In the genomic region with DNA sequence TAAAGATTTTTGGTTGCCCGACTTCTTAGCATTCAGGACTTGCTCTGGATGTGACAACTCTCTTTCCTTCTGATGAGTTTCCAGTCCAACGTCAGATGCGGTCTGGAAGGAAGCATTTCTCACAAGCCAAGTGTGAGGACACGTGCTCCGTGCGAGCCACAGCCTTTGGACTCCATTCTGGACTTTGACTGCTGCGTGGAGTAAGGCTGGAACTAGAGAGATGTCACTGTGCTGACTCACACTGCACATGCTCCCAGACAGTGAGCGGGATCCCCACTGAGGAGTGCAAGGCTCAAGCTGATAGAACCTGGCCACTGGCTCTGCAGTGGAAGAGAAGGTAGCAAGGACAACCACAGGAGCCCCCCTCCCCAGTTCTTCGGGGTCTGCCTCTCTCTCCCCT, we compare ENCODE assay signal across 11 mouse cellular contexts. TPM values are rescaled to one million over a fixed set of nuclear protein-coding genes. Genes with fewer than 3 reads are reported as not detected.
DNase-seq lines count a peak whose midpoint lies in the region; ATAC-seq and TF ChIP-seq lines count a peak whose summit lies in the region.
"Had no signal": no experiment of that assay in that cellular context is flagged by ENCODE, and none has a peak within 500 bp of the region (broad histone marks: within the 10 kb centered on the region; RNA-seq: fewer than 3 reads in every experiment).

No protein-coding gene starts in this region.

- H3K4me2 ChIP-seq in heart, embryonic 11.5 days, result peak overlapping the region; percentile 46
- peak overlapping the region; percentile 68 for H3K4me2 ChIP-seq in liver, embryonic 14.5 days (ENCODE audit: low read depth)
- no peak overlapping the region for H3K4me2 ChIP-seq in midbrain, embryonic 15.5 days
- H3K4me2 ChIP-seq: embryonic facial prominence, embryonic 15.5 days; limb, embryonic 13.5 days had no signal

- H3K4me1 ChIP-seq in heart, embryonic 11.5 days (ENCODE audit: control insufficient read depth, insufficient read depth, low read length), result peaks cover 16% of the 10 kb centered on the region
- H3K4me1 ChIP-seq in embryonic facial prominence, embryonic 10.5 days, result no peaks in the 10 kb centered on the region
- H3K4me1 ChIP-seq in kidney, adult 2 months (ENCODE audit: control insufficient read depth, insufficient read depth, low read length), result peaks cover 7% of the 10 kb centered on the region; the same call in 1 of the 2 replicates
- H3K4me1 ChIP-seq in liver, embryonic 14.5 days (replicated peaks; ENCODE audit: control insufficient read depth in 2 of 2, insufficient read depth in 2 of 2, low read length in 1 of 2), result peaks cover 60 to 75% of the 10 kb centered on the region in 2 experiments
- H3K4me1 ChIP-seq in midbrain, embryonic 15.5 days, result no peaks in the 10 kb centered on the region
- H3K4me1 ChIP-seq: embryonic facial prominence, embryonic 15.5 days had no signal

- DNase-seq in heart, adult 9 months (ENCODE audit: low spot score in 2 of 2), result no peak
- DNase-seq in embryonic facial prominence, embryonic 10.5 days (ENCODE audit: low spot score), result no peak
- DNase-seq in kidney, adult 2 months, result peak; percentile 96
- no peak for DNase-seq in liver, embryonic 14.5 days (ENCODE audit: low read depth in 3 of 3, low spot score in 3 of 3)
- DNase-seq in testis, postnatal 14 days (ENCODE audit: low spot score), result no peak

- H3K36me3 ChIP-seq in heart, embryonic 11.5 days (ENCODE audit: control insufficient read depth, insufficient read depth, low read length), result no peaks in the 10 kb centered on the region
- H3K36me3 ChIP-seq in embryonic facial prominence, embryonic 10.5 days (replicated peaks), result no peaks in the 10 kb centered on the region
- H3K36me3 ChIP-seq in kidney, adult 2 months (ENCODE audit: control insufficient read depth, insufficient read depth, low read length), result no peaks in the 10 kb centered on the region
- no peaks in the 10 kb centered on the region for H3K36me3 ChIP-seq in liver, embryonic 14.5 days (replicated peaks; ENCODE audit: control insufficient read depth, insufficient read depth, low read depth)
- H3K36me3 ChIP-seq in midbrain, embryonic 15.5 days (replicated peaks), result no peaks in the 10 kb centered on the region
- H3K36me3 ChIP-seq: embryonic facial prominence, embryonic 15.5 days; limb, embryonic 13.5 days had no signal

- 71% methylated on average over 9 of the region's 9 CpGs for WGBS in heart, embryonic 11.5 days (ENCODE audit: insufficient replicate concordance)
- 81% methylated on average over 9 of the region's 9 CpGs for WGBS in embryonic facial prominence, embryonic 10.5 days
- 60% methylated on average over 9 of the region's 9 CpGs for WGBS in kidney, adult 2 months
- WGBS in liver, embryonic 14.5 days (ENCODE audit: insufficient replicate concordance), result 71% methylated on average over 9 of the region's 9 CpGs
- 81% methylated on average over 9 of the region's 9 CpGs for WGBS in midbrain, embryonic 15.5 days

- H3K27me3 ChIP-seq in heart, embryonic 11.5 days (ENCODE audit: control insufficient read depth, insufficient read depth, low read length), result no peaks in the 10 kb centered on the region
- H3K27me3 ChIP-seq in embryonic facial prominence, embryonic 10.5 days (replicated peaks; ENCODE audit: low read depth, poor library complexity, severe bottlenecking), result no peaks in the 10 kb centered on the region
- no peaks in the 10 kb centered on the region for H3K27me3 ChIP-seq in kidney, adult 2 months (replicated peaks; ENCODE audit: control insufficient read depth, insufficient read depth, low read length)
- H3K27me3 ChIP-seq in liver, embryonic 14.5 days (ENCODE audit: control insufficient read depth, insufficient read depth, low read length), result no peaks in the 10 kb centered on the region
- no peaks in the 10 kb centered on the region for H3K27me3 ChIP-seq in midbrain, embryonic 15.5 days (replicated peaks)
- H3K27me3 ChIP-seq: limb, embryonic 13.5 days had no signal

- no peaks in the 10 kb centered on the region for H3K9me3 ChIP-seq in heart, embryonic 11.5 days (replicated peaks; ENCODE audit: control insufficient read depth, low read length)
- H3K9me3 ChIP-seq in embryonic facial prominence, embryonic 10.5 days, result no peaks in the 10 kb centered on the region
- no peaks in the 10 kb centered on the region for H3K9me3 ChIP-seq in liver, embryonic 14.5 days (ENCODE audit: control insufficient read depth, low read length)
- no peaks in the 10 kb centered on the region for H3K9me3 ChIP-seq in midbrain, embryonic 15.5 days
- H3K9me3 ChIP-seq: embryonic facial prominence, embryonic 15.5 days; limb, embryonic 13.5 days had no signal

- peak; percentile 78; the same call in 1 of the 2 replicates for ATAC-seq in heart, embryonic 11.5 days (replicated peaks; ENCODE audit: insufficient number of reproducible peaks, low FRiP score, low TSS enrichment)
- ATAC-seq in liver, embryonic 14.5 days (ENCODE audit: insufficient read depth), result peak; percentile 27
- ATAC-seq in midbrain, embryonic 15.5 days (replicated peaks), result no peak
- no peak for ATAC-seq in cerebellum, adult (ENCODE audit: insufficient number of reproducible peaks, low FRiP score, low TSS enrichment)

- TF ChIP-seq EP300 in liver, embryonic 14.5 days (IDR thresholded peaks at IDR 0.05; ENCODE audit: low read depth), result no peak

- peak overlapping the region; percentile 16; the same call in 1 of the 2 replicates for H3K9ac ChIP-seq in heart, embryonic 11.5 days (ENCODE audit: low read depth, low read length)
- peak overlapping the region; percentile 67 for H3K9ac ChIP-seq in liver, embryonic 14.5 days (replicated peaks)
- no peak overlapping the region for H3K9ac ChIP-seq in midbrain, embryonic 15.5 days
- H3K9ac ChIP-seq: embryonic facial prominence, embryonic 15.5 days; limb, embryonic 13.5 days had no signal

- no peak overlapping the region for H3K4me3 ChIP-seq in heart, embryonic 11.5 days (ENCODE audit: low read depth, low read length)
- no peak overlapping the region for H3K4me3 ChIP-seq in embryonic facial prominence, embryonic 10.5 days
- H3K4me3 ChIP-seq in kidney, adult 2 months (ENCODE audit: insufficient read depth, low read depth, low read length), result no peak overlapping the region
- no peak overlapping the region for H3K4me3 ChIP-seq in liver, embryonic 14.5 days (ENCODE audit: insufficient read depth in 1 of 2, low read depth in 2 of 2, low read length in 2 of 2)
- H3K4me3 ChIP-seq in midbrain, embryonic 15.5 days, result no peak overlapping the region
- H3K4me3 ChIP-seq: embryonic facial prominence, embryonic 15.5 days; limb, embryonic 13.5 days; myocyte had no signal

- peak overlapping the region; percentile 78 for H3K27ac ChIP-seq in heart, embryonic 11.5 days (ENCODE audit: low read depth, low read length)
- H3K27ac ChIP-seq in embryonic facial prominence, embryonic 10.5 days (replicated peaks), result peak overlapping the region; percentile 30; the same call in 1 of the 2 replicates
- peak overlapping the region; percentile 57 for H3K27ac ChIP-seq in kidney, adult 2 months (ENCODE audit: insufficient read depth, low read depth, low read length)
- H3K27ac ChIP-seq in liver, embryonic 14.5 days, result peak overlapping the region; percentile 88
- no peak overlapping the region for H3K27ac ChIP-seq in midbrain, embryonic 15.5 days
- H3K27ac ChIP-seq: embryonic facial prominence, embryonic 15.5 days; limb, embryonic 13.5 days had no signal

- peak; percentile 39 for TF ChIP-seq POLR2A in kidney, adult 2 months (IDR thresholded peaks at IDR 0.05; ENCODE audit: low read depth, low read length)

- no peak for TF ChIP-seq CTCF in kidney, adult 2 months (conservative IDR thresholded peaks at IDR 0.05; ENCODE audit: insufficient read depth, insufficient read length, low read depth, low read length)
- TF ChIP-seq CTCF in liver, embryonic 14.5 days (IDR thresholded peaks at IDR 0.05; ENCODE audit: low read depth), result no peak

RNA-seq across cellular contexts. Expression of a gene that starts 33.9 kb away (rescaled TPM):
- polyA plus RNA-seq in heart, embryonic 11.5 days (2014; fragmentation: Nextera tagmentation; extraction: Ambion mirVana), result 46.9 and 49.3 TPM in 2 replicates
- polyA plus RNA-seq in embryonic facial prominence, embryonic 10.5 days (2016; fragmentation: Nextera tagmentation; extraction: Ambion mirVana), result 50.4 and 52.8 TPM in 2 replicates
- 14.0 and 14.7 TPM in 2 replicates for polyA plus RNA-seq in kidney, adult 2 months (2012; rRNA removed)
- polyA plus RNA-seq in liver, embryonic 14.5 days (2012; rRNA removed), result 37.7 and 50.7 TPM in 2 replicates
- 42.7 and 49.2 TPM in 2 replicates for polyA plus RNA-seq in liver, embryonic 14.5 days (2014; fragmentation: Nextera tagmentation; extraction: Ambion mirVana)
- polyA plus RNA-seq in midbrain, embryonic 15.5 days (2015; fragmentation: Nextera tagmentation; extraction: Ambion mirVana), result 57.4 and 60.4 TPM in 2 replicates

Comparison
In these comparisons a context has a peak if more than half of its experiments do, and no peak if none do; other contexts are left out.
1. ATAC-seq: peak in heart, embryonic 11.5 days (single experiment) and liver, embryonic 14.5 days (single experiment); none in midbrain, embryonic 15.5 days (single experiment) and cerebellum, adult (single experiment).